Mouse (Mus musculus) ES-Bruce4 (cell line): Measurements from ENCODE around the gene Msrb1.

Experiments used
- CTCF ChIP-seq: IDR thresholded peaks from one replicate; pipeline ENCODE4 v1.8.1; 2011; ENCODE audit warnings: low read depth, low read length
- EP300 ChIP-seq: IDR thresholded peaks from 2 replicates; pipeline ENCODE4 v1.6.1; 2011; ENCODE audit warnings: low read depth, low read length; ENCODE audit not compliant: insufficient read depth
- POLR2A ChIP-seq: IDR thresholded peaks from one replicate; pipeline ENCODE4 v1.8.1; 2011; ENCODE audit warnings: low read length; ENCODE audit not compliant: insufficient read depth

GRCm38 (mm10) chr17:24723122-24723880, 13.1 kb upstream of the Msrb1 start:
- TF ChIP-seq CTCF, result no peak
- no peak for TF ChIP-seq POLR2A
- TF ChIP-seq EP300, result no peak
